Mouse (Mus musculus): ENCODE measurements around the gene Ice2.

Ice2 gene

GRCm38 (mm10) chr9:69397760-69398452 lies at the start of gene Ice2:
Gene Ice2, plus strand, starts transcription at chr9:69397906.
- peak; percentile 82 to 89 for DNase-seq

- no peak for DNase-seq
Measured at GRCm38 (mm10) chr9:69349537-69349936, 48.2 kb upstream of the Ice2 start.

GRCm38 (mm10) chr9:69354228-69354627 lies 43.5 kb upstream of the Ice2 start:
- DNase-seq: no peak

GRCm38 (mm10) chr9:69357834-69358233 lies 39.9 kb upstream of the Ice2 start:
- DNase-seq: peak; percentile 75 to 82

GRCm38 (mm10) chr9:69358797-69359196 lies 38.9 kb upstream of the Ice2 start:
- no peak for DNase-seq

- no peak for DNase-seq
Measured at GRCm38 (mm10) chr9:69361951-69362445, 35.7 kb upstream of the Ice2 start.

GRCm38 (mm10) chr9:69362766-69363165 lies 34.9 kb upstream of the Ice2 start:
- peak; percentile 66 to 68 for DNase-seq

- no peak for DNase-seq
Measured at GRCm38 (mm10) chr9:69364117-69364516, 33.6 kb upstream of the Ice2 start.

- DNase-seq: no peak
Measured at GRCm38 (mm10) chr9:69367055-69367454, 30.7 kb upstream of the Ice2 start.

- DNase-seq: peak; percentile 82 to 84
Measured at GRCm38 (mm10) chr9:69368071-69368470, 29.6 kb upstream of the Ice2 start.

GRCm38 (mm10) chr9:69371046-69371724 lies 26.5 kb upstream of the Ice2 start:
- DNase-seq: peak; percentile 82 to 83

- no peak for DNase-seq
Measured at GRCm38 (mm10) chr9:69372871-69373270, 24.8 kb upstream of the Ice2 start.

- DNase-seq: no peak
Measured at GRCm38 (mm10) chr9:69376982-69377653, 20.6 kb upstream of the Ice2 start.

- DNase-seq: no peak
Measured at GRCm38 (mm10) chr9:69377654-69378045, 20.1 kb upstream of the Ice2 start.

- peak in 1 of 2 experiments; percentile 45 for DNase-seq
Measured at GRCm38 (mm10) chr9:69380546-69380945, 17.2 kb upstream of the Ice2 start.

- peak in 1 of 2 experiments; percentile 1 for DNase-seq
Measured at GRCm38 (mm10) chr9:69381741-69382140, 16.0 kb upstream of the Ice2 start.

GRCm38 (mm10) chr9:69384475-69384874 lies 13.2 kb upstream of the Ice2 start:
- DNase-seq: no peak

- no peak for DNase-seq
Measured at GRCm38 (mm10) chr9:69384905-69385304, 12.8 kb upstream of the Ice2 start.

GRCm38 (mm10) chr9:69387296-69387695 lies 10.4 kb upstream of the Ice2 start:
- DNase-seq: no peak

GRCm38 (mm10) chr9:69390631-69391030 lies 7.1 kb upstream of the Ice2 start:
- peak; percentile 19 to 45 for DNase-seq

GRCm38 (mm10) chr9:69394234-69394633 lies 3.5 kb upstream of the Ice2 start:
- DNase-seq: no peak

GRCm38 (mm10) chr9:69397432-69397759 lies 310 bp upstream of the Ice2 start:
- DNase-seq: no peak

- DNase-seq: no peak
Measured at GRCm38 (mm10) chr9:69398453-69398850, 746 bp downstream of the Ice2 start.

GRCm38 (mm10) chr9:69404671-69405070 lies 7.0 kb downstream of the Ice2 start:
- DNase-seq: no peak

All from cerebellum, postnatal 14 days (tissue).